In the genomic region with DNA sequence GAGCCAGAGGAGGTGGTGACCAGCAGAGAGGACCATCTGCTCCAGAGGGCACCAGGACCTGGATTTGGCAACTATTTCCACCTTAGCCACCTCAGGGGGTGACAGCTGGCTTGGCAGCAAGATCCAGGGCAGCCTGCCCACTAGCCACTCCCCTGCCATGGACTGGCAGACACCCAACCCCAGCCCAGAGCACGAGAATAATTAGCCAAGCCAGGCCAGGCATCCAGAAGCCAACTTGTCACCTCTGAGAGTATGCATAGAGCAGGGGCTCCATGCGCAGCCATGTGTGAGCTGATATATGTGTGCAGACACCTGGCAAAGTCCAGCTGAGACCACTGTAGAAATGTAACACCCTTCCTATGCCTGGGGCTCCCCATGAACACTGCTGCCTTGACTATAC, we compare ENCODE assay signal across 12 mouse cellular contexts. TPM values are rescaled to one million over a fixed set of nuclear protein-coding genes. Genes with fewer than 3 reads are reported as not detected.
A peak's percentile ranks its signal among the peaks of the same experiment; 100 is the strongest.
DNase-seq lines count a peak whose midpoint lies in the region; ATAC-seq lines count a peak whose summit lies in the region.
"Had no signal": no experiment of that assay in that cellular context is flagged by ENCODE, and none has a peak within 500 bp of the region (broad histone marks: within the 10 kb centered on the region; RNA-seq: fewer than 3 reads in every experiment).

No protein-coding gene starts in this region.

- no peak overlapping the region for H3K9ac ChIP-seq in hindbrain, embryonic 16.5 days (ENCODE audit: low read depth, low read length)
- H3K9ac ChIP-seq in neural tube, embryonic 15.5 days (replicated peaks), result no peak overlapping the region
- H3K9ac ChIP-seq: embryonic facial prominence, embryonic 12.5 days; liver, embryonic 12.5 days; midbrain, embryonic 12.5 days had no signal

- peaks cover 6% of the 10 kb centered on the region; the same call in 1 of the 2 replicates for H3K4me1 ChIP-seq in hindbrain, embryonic 16.5 days (ENCODE audit: control insufficient read depth, insufficient read depth, low read depth, low read length)
- H3K4me1 ChIP-seq in neural tube, embryonic 15.5 days, result peaks cover 27% of the 10 kb centered on the region
- H3K4me1 ChIP-seq: liver, embryonic 12.5 days; midbrain, embryonic 12.5 days had no signal

- H3K27me3 ChIP-seq in hindbrain, embryonic 16.5 days (replicated peaks; ENCODE audit: control insufficient read depth, insufficient read depth, low read length), result no peaks in the 10 kb centered on the region
- H3K27me3 ChIP-seq in neural tube, embryonic 15.5 days (replicated peaks), result no peaks in the 10 kb centered on the region
- H3K27me3 ChIP-seq: midbrain, embryonic 12.5 days had no signal

- peak; percentile 84 for ATAC-seq in hindbrain, embryonic 16.5 days
- ATAC-seq in neural tube, embryonic 15.5 days (ENCODE audit: low FRiP score), result peak; percentile 15; the same call in 1 of the 2 replicates
- ATAC-seq: liver, embryonic 12.5 days had no signal

- H3K4me3 ChIP-seq in hindbrain, embryonic 16.5 days (ENCODE audit: low read length), result no peak overlapping the region
- H3K4me3 ChIP-seq in neural tube, embryonic 15.5 days (replicated peaks), result no peak overlapping the region
- H3K4me3 ChIP-seq: embryonic facial prominence, embryonic 12.5 days; liver, embryonic 12.5 days; midbrain, embryonic 12.5 days had no signal

- 30% methylated on average over 2 of the region's 2 CpGs for WGBS in hindbrain, embryonic 16.5 days
- WGBS in neural tube, embryonic 15.5 days, result 31% methylated on average over 2 of the region's 2 CpGs

- no peaks in the 10 kb centered on the region for H3K9me3 ChIP-seq in hindbrain, embryonic 16.5 days (ENCODE audit: control insufficient read depth, low read length)
- no peaks in the 10 kb centered on the region for H3K9me3 ChIP-seq in neural tube, embryonic 15.5 days (replicated peaks)
- H3K9me3 ChIP-seq: embryonic facial prominence, embryonic 12.5 days; liver, embryonic 12.5 days; midbrain, embryonic 12.5 days had no signal

- peak; percentile 34 for DNase-seq in adrenal gland, postnatal 14 days
- DNase-seq in adrenal gland, adult 2 months, result no peak
- DNase-seq in ovary, postnatal 36 days (ENCODE audit: low spot score), result peak; percentile 21
- no peak for DNase-seq in ovary, postnatal 10 days (ENCODE audit: low spot score)
- DNase-seq in spleen, postnatal 14 days (ENCODE audit: low spot score in 2 of 2), result no peak
- DNase-seq in left cerebral cortex, postnatal 25 days (ENCODE audit: low spot score in 2 of 2), result no peak

- intact Hi-C loops in left cerebral cortex, postnatal 25 days (cut with DNase I), result loop anchor here (5.0 kb wide), 1 partner anchor 35 kb away; no protein-coding TSS in a partner anchor

- no peak overlapping the region for H3K4me2 ChIP-seq in hindbrain, embryonic 16.5 days (ENCODE audit: low read length)
- H3K4me2 ChIP-seq in neural tube, embryonic 15.5 days, result no peak overlapping the region
- H3K4me2 ChIP-seq: embryonic facial prominence, embryonic 12.5 days; liver, embryonic 12.5 days; midbrain, embryonic 12.5 days had no signal

- no peaks in the 10 kb centered on the region for H3K36me3 ChIP-seq in hindbrain, embryonic 16.5 days (ENCODE audit: control insufficient read depth, insufficient read depth, low read length)
- no peaks in the 10 kb centered on the region for H3K36me3 ChIP-seq in neural tube, embryonic 15.5 days
- H3K36me3 ChIP-seq: embryonic facial prominence, embryonic 12.5 days; liver, embryonic 12.5 days; midbrain, embryonic 12.5 days had no signal

- H3K27ac ChIP-seq in hindbrain, embryonic 16.5 days (ENCODE audit: low read depth, low read length), result no peak overlapping the region
- no peak overlapping the region for H3K27ac ChIP-seq in neural tube, embryonic 15.5 days (replicated peaks)
- H3K27ac ChIP-seq: embryonic facial prominence, embryonic 12.5 days; liver, embryonic 12.5 days; midbrain, embryonic 12.5 days had no signal

RNA-seq across cellular contexts. Expression of gene Ubl4b, which starts 7.9 kb away (rescaled TPM):
- not detected in 2 replicates for total RNA-seq in adrenal gland, postnatal 14 days (2021)
- not detected for total RNA-seq in adrenal gland, adult 2 months (2021)
- not detected in 2 replicates for polyA plus RNA-seq in adrenal gland, adult 2 months (2012; rRNA removed)
- not detected in 2 replicates for polyA plus RNA-seq in hindbrain, embryonic 16.5 days (2015; fragmentation: Nextera tagmentation; extraction: Ambion mirVana)
- not detected in 2 replicates for polyA plus RNA-seq in neural tube, embryonic 15.5 days (2015; fragmentation: Nextera tagmentation; extraction: Ambion mirVana)
- under 1 TPM in 1 of 2 experiments, not detected in 1; 0.23 TPM for total RNA-seq in left cerebral cortex, postnatal 25 days (2021)
- polyA plus RNA-seq: liver, embryonic 12.5 days; midbrain, embryonic 12.5 days; spleen, adult 2 months had no signal

RNA-seq across cellular contexts. Expression of gene Slc6a17, which starts 29.1 kb away (rescaled TPM):
- 3.1 and 3.3 TPM in 2 replicates for total RNA-seq in adrenal gland, postnatal 14 days (2021)
- 10 to 100 TPM in 1 of 2 experiments, 1 to 10 TPM in 1; 4.3 to 13.3 TPM for total RNA-seq in adrenal gland, adult 2 months (2021)
- polyA plus RNA-seq in adrenal gland, adult 2 months (2012; rRNA removed), result 1.8 and 2.8 TPM in 2 replicates
- 19.1 and 20.4 TPM in 2 replicates for polyA plus RNA-seq in hindbrain, embryonic 16.5 days (2015; fragmentation: Nextera tagmentation; extraction: Ambion mirVana)
- polyA plus RNA-seq in neural tube, embryonic 15.5 days (2015; fragmentation: Nextera tagmentation; extraction: Ambion mirVana), result 13.9 and 16.9 TPM in 2 replicates
- total RNA-seq in left cerebral cortex, postnatal 25 days (2021), result 100 to 1,000 TPM; 396 to 412 TPM

RNA-seq across cellular contexts. Expression of gene Alx3, which starts 47.9 kb away (rescaled TPM):
- not detected in 2 replicates for total RNA-seq in adrenal gland, postnatal 14 days (2021)
- total RNA-seq in adrenal gland, adult 2 months (2021), result not detected
- polyA plus RNA-seq in adrenal gland, adult 2 months (2012; rRNA removed), result not detected in 2 replicates
- polyA plus RNA-seq in hindbrain, embryonic 16.5 days (2015; fragmentation: Nextera tagmentation; extraction: Ambion mirVana), result 0.29 and 0.40 TPM in 2 replicates
- polyA plus RNA-seq in neural tube, embryonic 15.5 days (2015; fragmentation: Nextera tagmentation; extraction: Ambion mirVana), result 0.09 TPM in 1 of 2 replicates, not detected in the other
- total RNA-seq in left cerebral cortex, postnatal 25 days (2021), result under 1 TPM; 0.87 to 0.94 TPM
- polyA plus RNA-seq: spleen, adult 2 months had no signal

Comparison
In these comparisons a context has a peak if more than half of its experiments do, and no peak if none do; other contexts are left out.
1. DNase-seq: peak in adrenal gland, postnatal 14 days (single experiment) and ovary, postnatal 36 days (single experiment); none in adrenal gland, adult 2 months (single experiment), ovary, postnatal 10 days (single experiment), spleen, postnatal 14 days (0 of 2) and left cerebral cortex, postnatal 25 days (0 of 2).
2. RNA of gene Slc6a17, which starts 29.1 kb away (total RNA-seq): 396 to 412 TPM in left cerebral cortex, postnatal 25 days; 4.3 to 13.3 TPM in adrenal gland, adult 2 months and 3.1 to 3.3 TPM in adrenal gland, postnatal 14 days; every median in the first group is over 10 times any median in the second.